Mouse (Mus musculus): ENCODE measurements at regions not wholly inside any gene's neighbourhood (a gene's known extent, or its start where the extent isn't known, plus 50 kb on each side); places are given as distances from the start of the nearest gene placed in this dataset.

DNA sequence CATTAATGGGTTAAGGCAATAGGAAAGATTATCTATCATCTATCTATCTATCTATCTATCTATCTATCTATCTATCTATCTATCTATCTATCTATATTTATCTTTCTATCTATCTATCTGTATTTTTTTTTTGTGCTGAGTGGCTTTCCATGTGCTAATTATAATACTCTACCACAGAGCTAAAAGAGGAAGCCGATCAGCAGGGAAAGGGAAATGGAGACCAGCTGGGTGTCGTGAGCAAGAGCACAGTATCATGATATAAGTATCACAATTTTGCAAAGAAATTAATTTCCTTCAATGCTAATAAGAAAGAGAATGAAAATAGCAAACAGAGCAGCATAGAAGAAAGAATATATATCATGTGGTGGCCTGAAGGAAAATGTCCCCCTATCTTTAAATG is 69.6 kb downstream of the Cldn1 start:
- Histone ChIP-seq H3K4me2 (ENCODE audit: low read depth, severe bottlenecking) (no peak overlapping the region), H3K27ac (replicated peaks; ENCODE audit: low read depth, low read length) (no peak overlapping the region), H3K9ac (ENCODE audit: low read length) (no peak overlapping the region), H3K27me3 (ENCODE audit: control insufficient read depth, insufficient read depth, low read length) (no peaks in the 10 kb centered on the region), H3K36me3 (ENCODE audit: control insufficient read depth, insufficient read depth, low read length) (no peaks in the 10 kb centered on the region), H3K4me3 (ENCODE audit: low read depth, low read length) (no peak overlapping the region), H3K4me1 (ENCODE audit: control insufficient read depth, insufficient read depth, low read length) (no peaks in the 10 kb centered on the region), H3K9me3 (ENCODE audit: control insufficient read depth, low read length) (no peaks in the 10 kb centered on the region)
- 77% methylated on average over 2 of the region's 2 CpGs for WGBS
- ATAC-seq (ENCODE audit: insufficient number of reproducible peaks, low FRiP score, low TSS enrichment, low read depth) (no peak), DNase-seq (ENCODE audit: low spot score) (no peak)

DNA sequence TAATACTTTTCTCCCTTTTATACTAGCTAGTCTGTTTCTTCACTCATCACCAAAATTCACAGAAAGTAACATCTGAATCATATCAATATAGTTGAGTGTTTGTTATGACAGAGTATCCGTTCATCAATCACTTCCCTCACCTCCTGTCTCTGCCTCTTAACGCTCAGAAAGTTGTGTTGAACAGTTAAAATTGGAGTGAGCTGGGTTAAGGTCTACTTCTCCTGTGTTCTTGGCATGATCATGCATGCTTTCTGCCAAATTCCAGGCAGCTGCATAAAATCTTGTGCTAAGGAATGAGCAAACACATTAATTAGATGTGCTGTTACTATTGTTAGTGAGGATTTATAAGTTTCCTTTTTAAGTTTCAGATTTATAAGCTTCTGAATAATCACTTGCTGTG is 79.9 kb downstream of the Cldn1 start:
- no peaks in the 10 kb centered on the region for H3K36me3 ChIP-seq (ENCODE audit: control insufficient read depth, insufficient read depth, low read length)
- no peak overlapping the region for H3K9ac ChIP-seq (ENCODE audit: low read length)
- H3K27ac ChIP-seq (replicated peaks; ENCODE audit: low read depth, low read length): no peak overlapping the region
- no peak overlapping the region for H3K4me3 ChIP-seq (ENCODE audit: low read depth, low read length)
- ATAC-seq (ENCODE audit: insufficient number of reproducible peaks, low FRiP score, low TSS enrichment, low read depth): no peak
- no peak for DNase-seq (ENCODE audit: low spot score)
- H3K4me1 ChIP-seq (ENCODE audit: control insufficient read depth, insufficient read depth, low read length): no peaks in the 10 kb centered on the region
- no peak overlapping the region for H3K4me2 ChIP-seq (ENCODE audit: low read depth, severe bottlenecking)
- no peaks in the 10 kb centered on the region for H3K9me3 ChIP-seq (ENCODE audit: control insufficient read depth, low read length)
- WGBS: 62% methylated on average over 2 of the region's 2 CpGs
- no peaks in the 10 kb centered on the region for H3K27me3 ChIP-seq (ENCODE audit: control insufficient read depth, insufficient read depth, low read length)

DNA sequence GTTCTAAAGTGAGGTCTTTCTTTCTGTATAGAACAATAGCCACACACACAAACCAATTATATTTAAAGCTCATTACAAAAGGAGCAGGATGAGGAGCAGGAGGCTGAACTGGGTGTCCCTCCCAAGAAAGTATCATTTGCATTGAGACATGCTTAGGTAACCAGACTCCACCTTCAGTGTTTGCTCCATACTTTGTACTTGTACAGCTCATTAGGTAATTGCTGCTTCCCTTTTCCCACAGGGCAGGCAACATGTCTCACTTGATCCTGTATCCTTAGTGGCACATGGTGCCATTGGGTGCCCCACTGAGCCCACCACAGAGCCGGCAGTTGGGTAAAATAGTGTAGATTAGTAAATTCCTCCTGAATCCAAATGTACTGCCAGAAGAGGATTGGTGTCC is 86.0 kb downstream of the Cldn1 start:
- H3K4me1 ChIP-seq (ENCODE audit: control insufficient read depth, insufficient read depth, low read length): no peaks in the 10 kb centered on the region
- no peaks in the 10 kb centered on the region for H3K27me3 ChIP-seq (ENCODE audit: control insufficient read depth, insufficient read depth, low read length)
- H3K36me3 ChIP-seq (ENCODE audit: control insufficient read depth, insufficient read depth, low read length): no peaks in the 10 kb centered on the region
- no peaks in the 10 kb centered on the region for H3K9me3 ChIP-seq (ENCODE audit: control insufficient read depth, low read length)
- H3K4me3 ChIP-seq (ENCODE audit: low read depth, low read length): no peak overlapping the region
- no peak overlapping the region for H3K4me2 ChIP-seq (ENCODE audit: low read depth, severe bottlenecking)
- no peak overlapping the region for H3K27ac ChIP-seq (replicated peaks; ENCODE audit: low read depth, low read length)
- WGBS: 85% methylated on average over 1 of the region's 1 CpGs
- ATAC-seq (ENCODE audit: insufficient number of reproducible peaks, low FRiP score, low TSS enrichment, low read depth) (no peak), DNase-seq (ENCODE audit: low spot score) (no peak)
- H3K9ac ChIP-seq (ENCODE audit: low read length): no peak overlapping the region

DNA sequence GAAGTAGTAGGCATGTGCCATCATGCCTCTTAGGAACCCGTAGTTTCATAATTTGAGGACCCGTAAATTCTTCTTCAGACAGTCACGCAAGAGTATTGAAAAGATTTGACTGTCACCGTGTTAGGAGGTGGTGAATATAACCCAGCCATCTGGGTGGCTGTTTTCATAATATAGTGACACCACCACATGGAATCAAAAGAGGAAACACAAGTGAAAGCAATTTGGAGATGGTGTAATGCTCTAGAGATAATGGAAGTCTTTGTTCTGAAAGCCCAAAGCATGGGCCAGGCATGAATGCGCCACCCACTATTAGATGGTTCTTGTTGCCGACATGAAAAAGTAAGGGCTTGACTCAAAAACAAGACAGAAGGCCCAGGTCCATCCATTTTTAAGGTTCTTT is 86.9 kb downstream of the Cldn1 start:
- no peaks in the 10 kb centered on the region for H3K36me3 ChIP-seq (ENCODE audit: control insufficient read depth, insufficient read depth, low read length)
- H3K9me3 ChIP-seq (ENCODE audit: control insufficient read depth, low read length): no peaks in the 10 kb centered on the region
- H3K9ac ChIP-seq (ENCODE audit: low read length): no peak overlapping the region
- H3K4me1 ChIP-seq (ENCODE audit: control insufficient read depth, insufficient read depth, low read length): no peaks in the 10 kb centered on the region
- H3K27ac ChIP-seq (replicated peaks; ENCODE audit: low read depth, low read length): no peak overlapping the region
- WGBS: 93% methylated on average over 6 of the region's 6 CpGs
- DNase-seq (ENCODE audit: low spot score): no peak
- no peak overlapping the region for H3K4me3 ChIP-seq (ENCODE audit: low read depth, low read length)
- H3K4me2 ChIP-seq (ENCODE audit: low read depth, severe bottlenecking): no peak overlapping the region
- ATAC-seq (ENCODE audit: insufficient number of reproducible peaks, low FRiP score, low TSS enrichment, low read depth): no peak
- no peaks in the 10 kb centered on the region for H3K27me3 ChIP-seq (ENCODE audit: control insufficient read depth, insufficient read depth, low read length)

DNA sequence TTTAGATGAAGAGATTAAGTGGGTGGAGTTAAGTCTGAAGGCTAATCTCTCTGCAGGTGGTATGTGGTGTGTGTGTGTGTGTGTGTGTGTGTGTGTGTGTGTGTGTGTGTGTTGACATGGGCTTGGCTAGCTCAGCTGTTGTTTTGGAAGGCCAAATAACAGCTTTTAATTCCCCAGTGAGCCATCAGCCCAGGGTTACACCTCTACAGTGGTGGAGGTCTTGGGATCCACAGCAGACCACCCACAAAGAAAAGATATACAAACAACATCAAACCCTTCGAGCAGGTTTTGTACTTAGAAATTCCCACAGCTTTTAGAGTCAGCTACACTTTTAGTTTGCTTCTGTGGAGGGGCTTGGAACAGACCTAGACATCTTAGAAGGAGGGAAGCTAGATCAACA is 89.2 kb downstream of the Cldn1 start:
- DNase-seq (ENCODE audit: low spot score) (no peak), ATAC-seq (ENCODE audit: insufficient number of reproducible peaks, low FRiP score, low TSS enrichment, low read depth) (no peak)
- WGBS: 22% methylated on average over 1 of the region's 1 CpGs
- Histone ChIP-seq H3K4me1 (ENCODE audit: control insufficient read depth, insufficient read depth, low read length) (no peaks in the 10 kb centered on the region), H3K27ac (replicated peaks; ENCODE audit: low read depth, low read length) (no peak overlapping the region), H3K9ac (ENCODE audit: low read length) (no peak overlapping the region), H3K36me3 (ENCODE audit: control insufficient read depth, insufficient read depth, low read length) (no peaks in the 10 kb centered on the region), H3K4me2 (ENCODE audit: low read depth, severe bottlenecking) (no peak overlapping the region), H3K27me3 (ENCODE audit: control insufficient read depth, insufficient read depth, low read length) (no peaks in the 10 kb centered on the region), H3K9me3 (ENCODE audit: control insufficient read depth, low read length) (no peaks in the 10 kb centered on the region), H3K4me3 (ENCODE audit: low read depth, low read length) (no peak overlapping the region)

DNA sequence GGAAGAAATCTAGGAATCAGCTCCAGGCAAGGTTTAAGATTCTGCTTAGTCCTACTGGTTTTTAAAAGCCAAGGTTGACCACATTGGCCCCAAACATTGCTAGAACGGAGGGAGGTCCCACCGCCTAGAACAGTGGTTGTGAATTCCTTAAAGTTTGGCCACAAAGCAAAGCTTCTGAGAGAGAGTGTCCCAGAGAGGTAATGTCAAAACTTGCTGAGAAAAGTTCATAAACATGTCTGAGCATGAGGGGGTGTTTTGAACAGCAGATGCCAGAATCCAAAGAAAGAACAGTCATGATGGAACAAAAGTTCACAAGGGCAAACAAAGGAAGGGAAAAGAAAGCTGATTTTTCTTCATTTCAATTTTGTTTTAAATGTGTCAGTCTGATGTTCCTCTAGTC is 90.1 kb downstream of the Cldn1 start:
- Histone ChIP-seq H3K4me1 (ENCODE audit: control insufficient read depth, insufficient read depth, low read length) (no peaks in the 10 kb centered on the region), H3K4me3 (ENCODE audit: low read depth, low read length) (no peak overlapping the region), H3K4me2 (ENCODE audit: low read depth, severe bottlenecking) (no peak overlapping the region), H3K9ac (ENCODE audit: low read length) (no peak overlapping the region), H3K27me3 (ENCODE audit: control insufficient read depth, insufficient read depth, low read length) (no peaks in the 10 kb centered on the region), H3K36me3 (ENCODE audit: control insufficient read depth, insufficient read depth, low read length) (no peaks in the 10 kb centered on the region), H3K9me3 (ENCODE audit: control insufficient read depth, low read length) (no peaks in the 10 kb centered on the region), H3K27ac (replicated peaks; ENCODE audit: low read depth, low read length) (no peak overlapping the region)
- ATAC-seq (ENCODE audit: insufficient number of reproducible peaks, low FRiP score, low TSS enrichment, low read depth): no peak
- DNase-seq (ENCODE audit: low spot score): no peak
- WGBS: 85% methylated on average over 2 of the region's 2 CpGs

DNA sequence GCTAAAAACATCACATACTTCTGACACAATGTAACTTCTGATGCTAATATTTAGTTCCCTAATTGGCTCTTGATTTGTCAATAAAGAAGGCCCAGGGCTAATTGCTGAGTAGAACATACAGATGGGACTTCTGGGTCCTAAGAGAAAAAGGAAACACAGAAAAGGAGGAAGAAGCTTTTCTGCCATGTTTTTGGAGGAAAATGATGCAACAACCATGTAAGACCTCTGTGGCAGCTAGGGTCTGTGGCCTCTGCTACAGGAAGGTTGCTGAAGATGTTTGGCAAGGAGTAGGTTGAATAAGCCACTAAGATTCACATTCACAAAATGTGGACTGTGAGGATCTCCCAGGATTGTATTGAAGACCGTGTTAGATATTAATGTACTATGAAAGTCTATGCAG is 94.9 kb downstream of the Cldn1 start:
- Histone ChIP-seq H3K4me2 (ENCODE audit: low read depth, severe bottlenecking) (no peak overlapping the region), H3K4me1 (ENCODE audit: control insufficient read depth, insufficient read depth, low read length) (no peaks in the 10 kb centered on the region), H3K36me3 (ENCODE audit: control insufficient read depth, insufficient read depth, low read length) (no peaks in the 10 kb centered on the region), H3K4me3 (ENCODE audit: low read depth, low read length) (no peak overlapping the region), H3K27me3 (ENCODE audit: control insufficient read depth, insufficient read depth, low read length) (no peaks in the 10 kb centered on the region), H3K9ac (ENCODE audit: low read length) (no peak overlapping the region), H3K9me3 (ENCODE audit: control insufficient read depth, low read length) (no peaks in the 10 kb centered on the region), H3K27ac (replicated peaks; ENCODE audit: low read depth, low read length) (no peak overlapping the region)
- WGBS: 89% methylated on average over 1 of the region's 1 CpGs
- DNase-seq (ENCODE audit: low spot score) (no peak), ATAC-seq (ENCODE audit: insufficient number of reproducible peaks, low FRiP score, low TSS enrichment, low read depth) (no peak)

DNA sequence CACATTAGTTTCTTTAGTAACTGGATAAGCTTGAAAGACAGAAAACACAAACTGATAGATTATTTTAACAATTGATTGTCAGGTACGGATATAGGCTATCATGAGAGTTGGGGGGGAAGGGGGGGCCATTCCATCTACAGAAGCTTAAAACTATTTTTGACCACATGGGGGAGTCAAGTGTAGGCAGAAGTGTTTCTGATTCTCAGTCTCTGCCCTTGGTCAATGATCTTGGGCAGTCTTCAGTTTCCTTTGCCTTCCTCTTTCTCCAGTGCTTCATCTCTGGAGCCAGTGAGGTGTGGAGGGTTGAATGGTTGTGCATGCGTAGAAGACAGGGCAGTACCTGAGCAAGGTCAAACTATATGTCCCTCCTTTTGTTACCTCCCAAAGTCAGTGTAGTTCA is 118.8 kb downstream of the Cldn1 start:
- H3K9ac ChIP-seq (ENCODE audit: low read length): no peak overlapping the region
- no peaks in the 10 kb centered on the region for H3K9me3 ChIP-seq (ENCODE audit: control insufficient read depth, low read length)
- DNase-seq (ENCODE audit: low spot score) (no peak), ATAC-seq (ENCODE audit: insufficient number of reproducible peaks, low FRiP score, low TSS enrichment, low read depth) (no peak)
- WGBS: 77% methylated on average over 2 of the region's 2 CpGs
- no peaks in the 10 kb centered on the region for H3K36me3 ChIP-seq (ENCODE audit: control insufficient read depth, insufficient read depth, low read length)
- H3K27ac ChIP-seq (replicated peaks; ENCODE audit: low read depth, low read length): no peak overlapping the region
- H3K4me1 ChIP-seq (ENCODE audit: control insufficient read depth, insufficient read depth, low read length): no peaks in the 10 kb centered on the region
- no peak overlapping the region for H3K4me2 ChIP-seq (ENCODE audit: low read depth, severe bottlenecking)
- no peaks in the 10 kb centered on the region for H3K27me3 ChIP-seq (ENCODE audit: control insufficient read depth, insufficient read depth, low read length)
- H3K4me3 ChIP-seq (ENCODE audit: low read depth, low read length): no peak overlapping the region

DNA sequence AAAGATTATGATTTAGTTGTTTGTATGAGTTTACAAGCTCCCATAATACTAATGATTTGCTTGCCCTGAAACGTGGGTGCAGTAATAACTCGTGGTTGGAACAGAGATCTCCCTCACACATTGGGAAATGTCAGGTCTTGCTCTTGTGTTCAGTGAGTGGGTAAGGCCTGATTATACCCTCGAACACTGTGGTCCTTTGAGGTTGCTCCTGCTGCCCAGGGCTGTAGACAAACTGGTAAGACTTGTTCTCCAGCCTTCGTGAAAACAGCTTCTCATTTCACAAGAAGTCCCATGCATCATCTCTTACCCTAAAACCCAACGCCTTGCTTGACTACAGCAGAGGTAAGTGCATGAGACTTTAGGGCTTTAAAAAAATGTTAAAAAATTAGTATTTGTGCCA is 119.9 kb downstream of the Cldn1 start:
- Histone ChIP-seq H3K4me1 (ENCODE audit: control insufficient read depth, insufficient read depth, low read length) (0 out of 2 replicates have a peak, but pooled peaks cover 2% of the 10 kb centered on the region), H3K9ac (ENCODE audit: low read length) (no peak overlapping the region), H3K27me3 (ENCODE audit: control insufficient read depth, insufficient read depth, low read length) (no peaks in the 10 kb centered on the region), H3K4me2 (ENCODE audit: low read depth, severe bottlenecking) (no peak overlapping the region), H3K36me3 (ENCODE audit: control insufficient read depth, insufficient read depth, low read length) (no peaks in the 10 kb centered on the region), H3K4me3 (ENCODE audit: low read depth, low read length) (no peak overlapping the region), H3K9me3 (ENCODE audit: control insufficient read depth, low read length) (no peaks in the 10 kb centered on the region), H3K27ac (replicated peaks; ENCODE audit: low read depth, low read length) (no peak overlapping the region)
- DNase-seq (ENCODE audit: low spot score) (no peak), ATAC-seq (ENCODE audit: insufficient number of reproducible peaks, low FRiP score, low TSS enrichment, low read depth) (no peak)
- 76% methylated on average over 5 of the region's 5 CpGs for WGBS

Data from limb, embryonic 11.5 days (tissue).